Mouse (Mus musculus) kidney, postnatal 0 days (tissue): ENCODE measurements at regions not wholly inside any gene's neighbourhood (a gene's known extent, or its start where the extent isn't known, plus 50 kb on each side); places are given as distances from the start of the nearest gene placed in this dataset.

Experiments used
- ATAC-seq: fragments of 200-750 bp; cut with Nextera tagmentation; replicated peaks from 2 replicates; pipeline ENCODE4 v1.8.0; 2017; ENCODE audit warnings: low read depth, moderate number of reproducible peaks, moderate TSS enrichment, moderate library complexity; ENCODE audit not compliant: low FRiP score
- DNase-seq: peaks from one replicate; pipeline ENCODE4 v3.0.0-alpha.2; 2016; ENCODE audit warnings: low spot score
- H3K27ac ChIP-seq: fragments of 300-500 bp; sonication (generic); 2 replicates; pipeline ENCODE4 v1.5.1; 2014; ENCODE audit warnings: mild to moderate bottlenecking
- H3K27me3 ChIP-seq: fragments of 300-500 bp; sonication (generic); 2 replicates; pipeline ENCODE4 v1.6.1; 2014; ENCODE audit warnings: low read length, mixed read lengths; ENCODE audit not compliant: insufficient read depth
- H3K36me3 ChIP-seq: fragments of 300-500 bp; sonication (generic); 2 replicates; pipeline ENCODE4 v1.6.1; 2014; ENCODE audit warnings: low read length, mixed read lengths; ENCODE audit not compliant: insufficient read depth
- H3K4me1 ChIP-seq: fragments of 300-500 bp; sonication (generic); replicated peaks from 2 replicates; pipeline ENCODE4 v1.6.1; 2014; ENCODE audit warnings: antibody characterized with exemption, low read length, mixed read lengths; ENCODE audit not compliant: insufficient read depth
- H3K4me2 ChIP-seq: fragments of 300-500 bp; sonication (generic); 2 replicates; pipeline ENCODE4 v1.6.1; 2014; ENCODE audit warnings: mild to moderate bottlenecking, low read length, moderate library complexity, mixed read lengths
- H3K4me3 ChIP-seq: fragments of 300-500 bp; sonication (generic); replicated peaks from 2 replicates; pipeline ENCODE4 v1.5.1; 2014; ENCODE audit warnings: low read depth, low read length
- H3K9ac ChIP-seq: fragments of 300-500 bp; sonication (generic); 2 replicates; pipeline ENCODE4 v1.6.1; 2014; ENCODE audit warnings: low read depth, low read length
- H3K9me3 ChIP-seq: fragments of 300-500 bp; sonication (generic); replicated peaks from 2 replicates; pipeline ENCODE4 v1.6.1; 2016; ENCODE audit warnings: low read length, inconsistent platforms, mixed read lengths
- CTCF ChIP-seq: IDR thresholded peaks from 2 replicates; pipeline ENCODE4 v1.5.1; 2016; ENCODE audit warnings: antibody characterized with exemption, low read depth, mild to moderate bottlenecking, moderate library complexity
- WGBS: fragments of 180-500 bp; shearing (Covaris S2); extraction: QIAGEN DNeasy Blood & Tissue Kit; methylation state at CpG from one replicate; pipeline ENCODE4 v1.1.7; 2014; 5-methylcytosine and 5-hydroxymethylcytosine counted together

GRCm38 (mm10) chr8:126659691-126660657, 66.2 kb upstream of the Irf2bp2 start:
- no peaks in the 10 kb centered on the region for H3K36me3 ChIP-seq
- no peaks in the 10 kb centered on the region for H3K27me3 ChIP-seq
- WGBS = 21% methylated on average over 12 of the region's 12 CpGs
- TF ChIP-seq CTCF = no peak
- H3K4me2 ChIP-seq = peak overlapping the region; percentile 30; the same call in 1 of the 2 replicates
- H3K9me3 ChIP-seq = no peaks in the 10 kb centered on the region
- peaks cover 53% of the 10 kb centered on the region for H3K4me1 ChIP-seq
- peak overlapping the region; percentile 89 for H3K27ac ChIP-seq
- DNase-seq (peak; percentile 82), ATAC-seq (no peak)
- H3K4me3 ChIP-seq = no peak overlapping the region
- no peak overlapping the region; the same call in 1 of the 2 replicates for H3K9ac ChIP-seq

GRCm38 (mm10) chr8:126657546-126657945, 63.8 kb upstream of the Irf2bp2 start:
- Histone ChIP-seq H3K9me3 (no peaks in the 10 kb centered on the region), H3K27me3 (no peaks in the 10 kb centered on the region), H3K4me1 (peaks cover 30% of the 10 kb centered on the region), H3K36me3 (no peaks in the 10 kb centered on the region), H3K27ac (no peak overlapping the region), H3K4me3 (no peak overlapping the region), H3K9ac (no peak overlapping the region), H3K4me2 (no peak overlapping the region)
- DNase-seq (peak; percentile 82), ATAC-seq (no peak)
- no peak for TF ChIP-seq CTCF
- 33% methylated on average over 6 of the region's 6 CpGs for WGBS

DNA sequence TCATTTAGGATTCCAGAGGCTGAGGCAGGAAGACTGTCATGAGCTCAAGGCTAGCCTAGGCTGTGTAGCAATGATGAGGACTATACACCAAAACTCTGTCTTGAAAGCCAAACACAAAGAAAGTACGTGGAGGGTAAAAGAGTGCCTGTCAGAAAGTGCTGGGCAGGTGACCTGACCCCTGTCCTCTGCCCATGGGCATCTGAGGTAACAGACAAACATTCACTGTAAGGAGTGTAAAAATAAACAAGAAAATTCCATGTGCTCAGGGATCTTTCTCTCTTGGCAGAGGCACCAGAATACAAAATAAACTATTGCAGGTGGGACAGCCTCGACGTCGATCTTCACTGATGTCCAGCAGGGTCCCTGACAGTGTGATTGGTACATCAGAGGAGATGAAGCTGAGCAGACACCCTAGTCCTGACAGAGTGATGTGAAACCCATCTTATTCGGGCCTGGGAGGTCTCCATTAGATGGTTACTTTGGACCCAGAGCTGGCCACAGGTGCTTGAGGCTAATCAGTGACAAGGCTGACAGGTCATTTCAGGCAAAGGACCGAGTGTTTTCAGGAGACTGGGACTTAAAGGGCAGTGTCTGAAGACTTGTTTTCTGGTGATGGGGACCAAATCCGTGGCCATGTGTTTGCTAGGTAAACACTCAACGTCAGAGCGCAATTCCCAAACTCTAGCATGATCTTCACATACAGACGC, 62.9 kb upstream of the Irf2bp2 start:
- H3K4me3 ChIP-seq = no peak overlapping the region
- ATAC-seq (no peak), DNase-seq (no peak)
- peaks cover 22% of the 10 kb centered on the region for H3K4me1 ChIP-seq
- no peak overlapping the region for H3K9ac ChIP-seq
- H3K27me3 ChIP-seq = no peaks in the 10 kb centered on the region
- no peak overlapping the region for H3K4me2 ChIP-seq
- H3K36me3 ChIP-seq = no peaks in the 10 kb centered on the region
- no peak overlapping the region for H3K27ac ChIP-seq
- no peak for TF ChIP-seq CTCF
- no peaks in the 10 kb centered on the region for H3K9me3 ChIP-seq
- WGBS = 68% methylated on average over 10 of the region's 10 CpGs

- TF ChIP-seq CTCF = no peak
- Histone ChIP-seq H3K9me3 (no peaks in the 10 kb centered on the region), H3K9ac (no peak overlapping the region), H3K4me2 (no peak overlapping the region), H3K27ac (no peak overlapping the region), H3K4me3 (no peak overlapping the region), H3K4me1 (peaks cover 12% of the 10 kb centered on the region), H3K27me3 (no peaks in the 10 kb centered on the region), H3K36me3 (no peaks in the 10 kb centered on the region)
- 18% methylated on average over 2 of the region's 2 CpGs for WGBS
- DNase-seq (no peak), ATAC-seq (no peak)
Observed at GRCm38 (mm10) chr8:126655565-126655964, 61.8 kb upstream of the Irf2bp2 start.

DNA sequence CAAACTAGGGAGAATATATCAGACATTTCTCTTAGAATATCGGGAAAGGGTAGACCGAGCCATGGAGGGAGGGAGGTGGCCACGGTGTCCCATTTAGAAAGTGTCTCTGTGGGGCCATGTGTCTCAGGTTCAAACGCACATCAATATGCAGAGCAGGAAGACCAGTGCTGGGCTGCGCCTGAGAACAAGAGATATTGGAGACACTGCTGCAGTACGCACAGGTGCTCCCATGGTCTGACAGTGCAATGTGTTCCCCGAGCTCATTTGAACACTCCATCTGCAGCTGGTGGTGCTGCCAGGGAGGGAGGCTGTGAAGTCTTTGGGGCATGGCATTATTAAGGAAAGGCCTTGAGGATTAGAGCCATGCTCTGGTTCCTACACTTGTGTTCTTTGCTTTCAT, 60.6 kb upstream of the Irf2bp2 start:
- Histone ChIP-seq H3K9me3 (no peaks in the 10 kb centered on the region), H3K4me1 (no peaks in the 10 kb centered on the region; the same call in none of the 2 replicates), H3K4me2 (no peak overlapping the region), H3K9ac (no peak overlapping the region), H3K4me3 (no peak overlapping the region), H3K27ac (no peak overlapping the region), H3K36me3 (no peaks in the 10 kb centered on the region), H3K27me3 (no peaks in the 10 kb centered on the region)
- ATAC-seq (no peak), DNase-seq (no peak)
- 77% methylated on average over 7 of the region's 7 CpGs for WGBS
- no peak for TF ChIP-seq CTCF

- H3K9ac ChIP-seq = no peak overlapping the region
- no peaks in the 10 kb centered on the region for H3K4me1 ChIP-seq
- H3K36me3 ChIP-seq = no peaks in the 10 kb centered on the region
- 62% methylated on average over 5 of the region's 5 CpGs for WGBS
- H3K9me3 ChIP-seq = no peaks in the 10 kb centered on the region
- no peak overlapping the region for H3K27ac ChIP-seq
- no peak overlapping the region for H3K4me2 ChIP-seq
- DNase-seq (no peak), ATAC-seq (no peak)
- H3K27me3 ChIP-seq = no peaks in the 10 kb centered on the region
- H3K4me3 ChIP-seq = no peak overlapping the region
- no peak for TF ChIP-seq CTCF
Observed at GRCm38 (mm10) chr8:126652151-126652550, 58.4 kb upstream of the Irf2bp2 start.
